Mouse (Mus musculus): ENCODE data around the gene B830017H08Rik. TPM values are rescaled to one million over a fixed set of nuclear protein-coding genes. Genes with fewer than 3 reads are reported as not detected.

B830017H08Rik gene
- polyA plus RNA-seq, 1 experiment = not detected

DNA sequence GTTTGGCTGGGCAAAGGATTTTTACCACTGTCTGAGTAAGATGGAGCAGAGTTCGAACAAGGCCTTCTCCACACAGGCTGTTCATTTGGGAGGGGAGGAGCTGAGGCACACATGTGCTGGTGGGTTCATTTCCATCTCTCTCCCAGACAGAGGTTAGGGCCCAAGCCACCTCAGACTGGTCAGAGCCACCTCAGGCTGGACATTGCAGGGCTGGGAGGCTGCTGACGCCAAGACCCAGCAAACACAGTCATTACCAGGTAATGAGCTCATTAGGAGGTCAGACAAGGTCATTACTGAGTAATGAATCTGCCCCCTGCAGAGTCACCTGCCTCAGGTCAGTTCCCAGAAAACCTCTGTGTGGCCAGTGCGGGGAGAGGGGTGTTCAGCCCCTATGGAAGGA, 4.1 kb upstream of the B830017H08Rik start:
- Histone ChIP-seq H3K36me3 (ENCODE audit: control insufficient read depth, insufficient read depth) (no peaks in the 10 kb centered on the region), H3K79me3 (ENCODE audit: low read depth) (no peaks in the 10 kb centered on the region), H3K27me3 (ENCODE audit: control insufficient read depth, insufficient read depth, insufficient read length) (peaks cover 60% of the 10 kb centered on the region), H3K79me2 (ENCODE audit: control insufficient read depth, insufficient read depth) (no peaks in the 10 kb centered on the region), H3ac (ENCODE audit: control insufficient read depth, insufficient read length, low read depth) (no peak overlapping the region), H3K4me3 (ENCODE audit: insufficient read depth, poor library complexity, severe bottlenecking) (no peak overlapping the region)
- TF ChIP-seq MYOD1 (IDR thresholded peaks at IDR 0.05; ENCODE audit: control insufficient read depth, insufficient read length, low read depth) = no peak
- no peak for TF ChIP-seq CTCF (IDR thresholded peaks at IDR 0.05; ENCODE audit: control insufficient read depth, insufficient read depth, insufficient read length)
- no peak for TF ChIP-seq MAX (IDR thresholded peaks at IDR 0.05)

DNA sequence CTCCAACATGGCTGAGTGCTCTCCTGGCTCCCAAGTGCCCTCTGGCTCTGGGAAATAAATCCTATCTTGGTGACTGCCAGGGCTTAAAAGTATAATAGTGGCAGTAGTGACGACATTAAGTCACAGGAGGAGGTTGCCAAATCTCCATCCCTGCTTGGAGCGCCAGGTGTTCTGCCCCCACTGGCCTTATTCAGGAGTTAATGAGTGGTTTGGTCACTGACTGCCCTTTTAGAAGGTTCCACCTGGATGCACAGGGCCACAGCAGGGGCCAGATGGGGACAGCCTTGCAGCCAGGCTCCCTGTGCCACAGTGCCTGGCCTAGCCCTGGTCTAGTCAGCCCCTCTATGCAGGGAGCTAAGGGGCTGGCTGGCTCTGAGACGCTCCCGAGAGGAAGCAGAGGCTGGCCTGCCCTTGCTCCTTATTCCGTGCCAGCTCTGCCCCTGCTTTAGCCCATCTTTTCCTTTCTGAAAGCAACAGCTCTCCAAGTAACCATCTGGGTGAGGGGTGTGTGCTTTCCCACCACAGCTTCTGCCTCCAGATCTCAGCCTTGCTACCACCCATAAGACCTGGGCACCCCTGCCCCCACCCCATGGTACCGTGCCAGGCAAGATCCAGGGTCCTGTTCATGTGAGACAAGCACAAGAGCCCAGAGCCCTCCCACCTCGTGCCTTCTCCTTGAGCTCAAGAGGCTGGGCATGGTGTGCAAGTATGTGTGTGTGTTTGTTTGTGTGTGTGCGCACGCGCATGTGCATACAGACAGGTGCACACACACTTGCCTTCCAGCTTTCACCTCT, 2.3 kb upstream of the B830017H08Rik start:
- H3K27me3 ChIP-seq (ENCODE audit: control insufficient read depth, insufficient read depth, insufficient read length) = peaks cover 75% of the 10 kb centered on the region
- H3K79me3 ChIP-seq (ENCODE audit: low read depth) = no peaks in the 10 kb centered on the region
- no peaks in the 10 kb centered on the region for H3K36me3 ChIP-seq (ENCODE audit: control insufficient read depth, insufficient read depth)
- no peak for TF ChIP-seq CEBPB (IDR thresholded peaks at IDR 0.05; ENCODE audit: low read depth)
- TF ChIP-seq MYOG (IDR thresholded peaks at IDR 0.05; ENCODE audit: control insufficient read depth, extremely low read depth, insufficient read length) = no peak
- no peak for TF ChIP-seq MYOD1 (IDR thresholded peaks at IDR 0.05; ENCODE audit: control insufficient read depth, insufficient read length, low read depth)
- no peak for TF ChIP-seq MAX (IDR thresholded peaks at IDR 0.05)
- no peaks in the 10 kb centered on the region for H3K79me2 ChIP-seq (ENCODE audit: control insufficient read depth, insufficient read depth)
- no peak overlapping the region for H3K4me3 ChIP-seq (ENCODE audit: insufficient read depth, poor library complexity, severe bottlenecking)
- no peak overlapping the region for H3ac ChIP-seq (ENCODE audit: control insufficient read depth, insufficient read length, low read depth)

- no peak overlapping the region for H3K4me3 ChIP-seq (ENCODE audit: insufficient read depth, poor library complexity, severe bottlenecking)
- H3K27me3 ChIP-seq (ENCODE audit: control insufficient read depth, insufficient read depth, insufficient read length) = peaks cover 83% of the 10 kb centered on the region
- no peak for TF ChIP-seq CTCF (IDR thresholded peaks at IDR 0.05; ENCODE audit: control insufficient read depth, insufficient read depth, insufficient read length)
- no peak for TF ChIP-seq FOSL1 (IDR thresholded peaks at IDR 0.05; ENCODE audit: insufficient read depth, low read length, poor library complexity, severe bottlenecking)
Measured at GRCm38 (mm10) chr16:17831781-17832180, 1.1 kb upstream of the B830017H08Rik start.

DNA sequence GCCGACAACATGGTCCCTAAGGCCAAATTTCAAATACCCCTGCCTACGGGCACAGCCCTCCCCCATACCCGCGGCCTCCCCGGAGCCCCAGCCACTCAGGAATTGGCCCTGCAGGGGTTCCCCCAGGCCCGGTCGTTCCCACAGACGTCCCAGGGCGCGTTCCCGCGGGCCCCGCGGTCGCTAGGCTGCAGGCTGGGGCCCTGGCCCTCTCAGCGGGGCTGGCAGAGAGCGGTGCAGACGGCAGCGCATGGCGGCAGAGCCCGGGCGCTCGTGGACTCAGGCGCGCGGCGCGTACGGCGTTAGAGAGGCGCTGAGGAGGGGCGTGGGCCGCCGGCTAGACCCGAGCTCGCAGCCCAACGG, 380 bp downstream of the B830017H08Rik start:
- no peak for TF ChIP-seq MAX (IDR thresholded peaks at IDR 0.05)
- TF ChIP-seq CEBPB (IDR thresholded peaks at IDR 0.05; ENCODE audit: low read depth) = no peak
- TF ChIP-seq CTCF (IDR thresholded peaks at IDR 0.05; ENCODE audit: control insufficient read depth, insufficient read depth, insufficient read length) = no peak
- no peak for TF ChIP-seq FOSL1 (IDR thresholded peaks at IDR 0.05; ENCODE audit: insufficient read depth, low read length, poor library complexity, severe bottlenecking)
- no peak for TF ChIP-seq USF1 (IDR thresholded peaks at IDR 0.05; ENCODE audit: low read depth)
- no peak for TF ChIP-seq MYOG (IDR thresholded peaks at IDR 0.05; ENCODE audit: control insufficient read depth, extremely low read depth, insufficient read length)
- no peak for TF ChIP-seq MYOD1 (IDR thresholded peaks at IDR 0.05; ENCODE audit: control insufficient read depth, insufficient read length, low read depth)
- Histone ChIP-seq H3K4me3 (ENCODE audit: insufficient read depth, poor library complexity, severe bottlenecking) (no peak overlapping the region), H3K79me2 (ENCODE audit: control insufficient read depth, insufficient read depth) (no peaks in the 10 kb centered on the region), H3K27me3 (ENCODE audit: control insufficient read depth, insufficient read depth, insufficient read length) (peaks cover 79% of the 10 kb centered on the region), H3ac (ENCODE audit: control insufficient read depth, insufficient read length, low read depth) (peak overlapping the region; percentile 55), H3K79me3 (ENCODE audit: low read depth) (no peaks in the 10 kb centered on the region), H3K36me3 (ENCODE audit: control insufficient read depth, insufficient read depth) (no peaks in the 10 kb centered on the region)

More at GRCm38 (mm10) chr16:17831781-17832180, 1.1 kb upstream of the B830017H08Rik start:
- H3ac ChIP-seq (ENCODE audit: control insufficient read depth, insufficient read length, low read depth) = peak overlapping the region; percentile 18
- no peaks in the 10 kb centered on the region for H3K79me3 ChIP-seq (ENCODE audit: low read depth)
- no peaks in the 10 kb centered on the region for H3K79me2 ChIP-seq (ENCODE audit: control insufficient read depth, insufficient read depth)
- H3K36me3 ChIP-seq (ENCODE audit: control insufficient read depth, insufficient read depth) = no peaks in the 10 kb centered on the region

DNA sequence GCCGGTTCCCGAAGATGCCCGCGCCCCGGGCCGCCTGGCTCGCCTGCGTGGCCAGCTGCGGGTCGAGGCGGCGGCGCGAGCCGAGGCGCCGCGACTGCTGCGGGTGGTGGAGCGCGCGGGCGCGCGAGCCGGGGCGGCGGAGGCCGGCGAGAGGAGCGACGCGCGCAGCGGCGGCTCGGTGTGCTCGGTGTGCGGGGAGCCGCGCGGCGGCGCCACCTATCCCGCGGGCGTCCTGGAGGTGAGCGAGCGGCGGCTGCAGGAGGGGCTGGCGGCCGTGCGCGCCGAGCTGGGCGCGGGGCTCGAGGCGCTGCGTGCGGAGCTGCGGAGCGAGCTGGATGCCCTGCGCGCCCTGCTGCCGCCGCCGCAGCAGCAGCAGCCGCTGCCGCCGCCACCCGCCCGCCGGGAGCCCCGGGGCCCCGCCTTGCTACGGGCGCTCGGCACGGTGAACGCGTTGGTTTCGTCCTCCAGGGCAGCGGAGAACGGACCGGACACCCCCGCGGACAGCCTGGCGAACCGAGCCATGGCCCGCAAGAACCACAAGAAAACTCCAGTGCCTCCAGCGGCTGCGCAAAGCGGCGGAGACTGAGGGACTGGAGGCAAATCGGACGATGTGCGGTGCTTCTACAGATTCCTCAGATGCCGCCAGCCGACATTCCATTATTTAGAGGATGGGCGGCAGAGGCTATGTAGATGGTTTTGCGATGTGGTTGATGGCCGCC, 919 bp downstream of the B830017H08Rik start:
- Histone ChIP-seq H3K4me3 (ENCODE audit: insufficient read depth, poor library complexity, severe bottlenecking) (no peak overlapping the region), H3K79me2 (ENCODE audit: control insufficient read depth, insufficient read depth) (no peaks in the 10 kb centered on the region), H3K36me3 (ENCODE audit: control insufficient read depth, insufficient read depth) (no peaks in the 10 kb centered on the region), H3K27me3 (ENCODE audit: control insufficient read depth, insufficient read depth, insufficient read length) (peaks cover 74% of the 10 kb centered on the region), H3ac (ENCODE audit: control insufficient read depth, insufficient read length, low read depth) (peak overlapping the region; percentile 55), H3K79me3 (ENCODE audit: low read depth) (no peaks in the 10 kb centered on the region)
- TF ChIP-seq CEBPB (IDR thresholded peaks at IDR 0.05; ENCODE audit: low read depth) (no peak), MYOD1 (IDR thresholded peaks at IDR 0.05; ENCODE audit: control insufficient read depth, insufficient read length, low read depth) (no peak), MYOG (IDR thresholded peaks at IDR 0.05; ENCODE audit: control insufficient read depth, extremely low read depth, insufficient read length) (no peak), MAX (IDR thresholded peaks at IDR 0.05) (no peak), FOSL1 (IDR thresholded peaks at IDR 0.05; ENCODE audit: insufficient read depth, low read length, poor library complexity, severe bottlenecking) (no peak), CTCF (IDR thresholded peaks at IDR 0.05; ENCODE audit: control insufficient read depth, insufficient read depth, insufficient read length) (no peak), USF1 (IDR thresholded peaks at IDR 0.05; ENCODE audit: low read depth) (no peak)

DNA sequence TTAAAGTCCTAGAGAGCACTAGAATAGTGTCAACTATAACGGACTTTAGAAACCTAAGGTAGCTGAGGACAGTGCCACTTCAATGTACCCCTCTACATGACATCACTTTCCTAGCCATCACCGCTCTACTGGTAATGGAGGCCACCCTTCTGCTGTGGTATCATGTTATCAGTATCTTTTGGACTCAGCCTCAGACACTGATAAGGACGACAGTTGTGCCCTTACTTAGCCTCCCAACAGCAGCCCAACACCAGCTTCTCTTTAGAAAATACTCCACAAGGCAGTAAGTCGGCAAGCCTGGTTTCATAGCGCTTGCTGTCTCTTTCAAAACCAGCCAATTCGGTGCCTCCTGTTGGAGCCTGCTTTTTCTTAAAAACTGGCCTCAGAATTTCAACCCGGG, 1.6 kb downstream of the B830017H08Rik start:
- TF ChIP-seq CEBPB (IDR thresholded peaks at IDR 0.05; ENCODE audit: low read depth) (no peak), USF1 (IDR thresholded peaks at IDR 0.05; ENCODE audit: low read depth) (no peak), FOSL1 (IDR thresholded peaks at IDR 0.05; ENCODE audit: insufficient read depth, low read length, poor library complexity, severe bottlenecking) (no peak), MYOD1 (IDR thresholded peaks at IDR 0.05; ENCODE audit: control insufficient read depth, insufficient read length, low read depth) (no peak), MAX (IDR thresholded peaks at IDR 0.05) (no peak), MYOG (IDR thresholded peaks at IDR 0.05; ENCODE audit: control insufficient read depth, extremely low read depth, insufficient read length) (no peak), CTCF (IDR thresholded peaks at IDR 0.05; ENCODE audit: control insufficient read depth, insufficient read depth, insufficient read length) (no peak)
- Histone ChIP-seq H3K27me3 (ENCODE audit: control insufficient read depth, insufficient read depth, insufficient read length) (peaks cover 72% of the 10 kb centered on the region), H3K79me3 (ENCODE audit: low read depth) (no peaks in the 10 kb centered on the region)

More for the DNA sequence above, 1.6 kb downstream of the B830017H08Rik start:
- Histone ChIP-seq H3K79me2 (ENCODE audit: control insufficient read depth, insufficient read depth) (no peaks in the 10 kb centered on the region), H3K36me3 (ENCODE audit: control insufficient read depth, insufficient read depth) (no peaks in the 10 kb centered on the region), H3ac (ENCODE audit: control insufficient read depth, insufficient read length, low read depth) (no peak overlapping the region), H3K4me3 (ENCODE audit: insufficient read depth, poor library complexity, severe bottlenecking) (no peak overlapping the region)
